ENCODE assay signal across 8 mouse cellular contexts in genomic region chr7:81335705-81336431, GRCm38 (mm10). TPM values are rescaled to one million over a fixed set of nuclear protein-coding genes. Genes with fewer than 3 reads are reported as not detected.
A peak's percentile ranks its signal among the peaks of the same experiment; 100 is the strongest.
DNase-seq lines count a peak whose midpoint lies in the region; ATAC-seq and TF ChIP-seq lines count a peak whose summit lies in the region.

No protein-coding gene starts in this region.

- TF ChIP-seq CTCF in thymus, adult 2 months (IDR thresholded peaks at IDR 0.05; ENCODE audit: borderline replicate concordance, control insufficient read depth, extremely low read depth, insufficient read depth, low read length, poor library complexity): no peak

- H3K36me3 ChIP-seq in forebrain, embryonic 10.5 days (replicated peaks): peaks cover 78% of the 10 kb centered on the region
- H3K36me3 ChIP-seq in forebrain, embryonic 16.5 days (ENCODE audit: control insufficient read depth, insufficient read depth): peaks cover 12% of the 10 kb centered on the region
- H3K36me3 ChIP-seq in embryonic facial prominence, embryonic 10.5 days (replicated peaks): peaks cover 84% of the 10 kb centered on the region
- peaks cover 5% of the 10 kb centered on the region; the same call in 1 of the 2 replicates for H3K36me3 ChIP-seq in thymus, adult 2 months (ENCODE audit: control insufficient read depth, insufficient read depth, low read length)

- H3K4me3 ChIP-seq in forebrain, embryonic 10.5 days: peak overlapping the region; percentile 20; the same call in 1 of the 2 replicates
- no peak overlapping the region for H3K4me3 ChIP-seq in forebrain, embryonic 16.5 days (replicated peaks; ENCODE audit: low read length)
- peak overlapping the region; percentile 11; the same call in 1 of the 2 replicates for H3K4me3 ChIP-seq in embryonic facial prominence, embryonic 10.5 days
- H3K4me3 ChIP-seq in thymus, adult 2 months (ENCODE audit: control insufficient read depth, insufficient read depth, low read length): no peak overlapping the region

- TF ChIP-seq POLR2A in thymus, adult 2 months (IDR thresholded peaks at IDR 0.05; ENCODE audit: control insufficient read depth, extremely low read depth, insufficient read depth, low read length, poor library complexity): no peak

- no peak for ATAC-seq in forebrain, embryonic 16.5 days

- no peaks in the 10 kb centered on the region for H3K9me3 ChIP-seq in forebrain, embryonic 10.5 days
- H3K9me3 ChIP-seq in forebrain, embryonic 16.5 days (ENCODE audit: control insufficient read depth, low read length): no peaks in the 10 kb centered on the region
- no peaks in the 10 kb centered on the region for H3K9me3 ChIP-seq in embryonic facial prominence, embryonic 10.5 days

- 59% methylated on average over 18 of the region's 18 CpGs for WGBS in forebrain, embryonic 10.5 days
- WGBS in forebrain, embryonic 16.5 days: 51% methylated on average over 18 of the region's 18 CpGs
- WGBS in embryonic facial prominence, embryonic 10.5 days: 70% methylated on average over 18 of the region's 18 CpGs
- 94% methylated on average over 18 of the region's 18 CpGs for WGBS in thymus, adult 2 months

- peak; percentile 46 for DNase-seq in forebrain, embryonic 10.5 days (ENCODE audit: extremely low spot score, low spot score)
- peak; percentile 43 for DNase-seq in embryonic facial prominence, embryonic 10.5 days (ENCODE audit: low spot score)
- DNase-seq in heart, postnatal 4 days: peak; percentile 54
- DNase-seq in lung, postnatal 36 days: peak; percentile 42
- no peak for DNase-seq in urinary bladder, adult 18-20 months (ENCODE audit: low spot score in 2 of 2)
- DNase-seq in urinary bladder, adult 2 months (ENCODE audit: low spot score): no peak
- DNase-seq in thymus, adult 2 months: no peak

- no peak overlapping the region for H3K4me2 ChIP-seq in forebrain, embryonic 16.5 days (ENCODE audit: low read length)

- H3K9ac ChIP-seq in forebrain, embryonic 16.5 days (replicated peaks; ENCODE audit: low read depth, low read length): no peak overlapping the region

- H3K27me3 ChIP-seq in forebrain, embryonic 10.5 days (ENCODE audit: poor library complexity, severe bottlenecking): no peaks in the 10 kb centered on the region
- H3K27me3 ChIP-seq in forebrain, embryonic 16.5 days (replicated peaks; ENCODE audit: control insufficient read depth, insufficient read depth, low read length): no peaks in the 10 kb centered on the region
- no peaks in the 10 kb centered on the region for H3K27me3 ChIP-seq in embryonic facial prominence, embryonic 10.5 days (replicated peaks; ENCODE audit: low read depth, poor library complexity, severe bottlenecking)
- H3K27me3 ChIP-seq in thymus, adult 2 months (ENCODE audit: control insufficient read depth, insufficient read depth, low read length): no peaks in the 10 kb centered on the region

- peaks cover 22% of the 10 kb centered on the region for H3K4me1 ChIP-seq in forebrain, embryonic 10.5 days
- H3K4me1 ChIP-seq in forebrain, embryonic 16.5 days (replicated peaks; ENCODE audit: control insufficient read depth, insufficient read depth, low read length): 0 out of 2 replicates have a peak, but pooled peaks cover 2% of the 10 kb centered on the region
- peaks cover 8% of the 10 kb centered on the region for H3K4me1 ChIP-seq in embryonic facial prominence, embryonic 10.5 days
- no peaks in the 10 kb centered on the region for H3K4me1 ChIP-seq in thymus, adult 2 months (replicated peaks; ENCODE audit: control insufficient read depth, insufficient read depth, low read length)

- peak overlapping the region; percentile 83 for H3K27ac ChIP-seq in forebrain, embryonic 10.5 days
- no peak overlapping the region for H3K27ac ChIP-seq in forebrain, embryonic 16.5 days (ENCODE audit: low read length)
- H3K27ac ChIP-seq in embryonic facial prominence, embryonic 10.5 days (replicated peaks): peak overlapping the region; percentile 73
- H3K27ac ChIP-seq in thymus, adult 2 months (ENCODE audit: control insufficient read depth, insufficient read depth, low read length): no peak overlapping the region

RNA-seq across cellular contexts. Expression of gene Rps17, which starts 9.2 kb away (rescaled TPM):
- polyA plus RNA-seq in forebrain, embryonic 10.5 days (2016; fragmentation: Nextera tagmentation; extraction: Ambion mirVana): 1,233 and 1,243 TPM in 2 replicates
- polyA plus RNA-seq in forebrain, embryonic 16.5 days (2015; fragmentation: Nextera tagmentation; extraction: Ambion mirVana): 718 and 738 TPM in 2 replicates
- 1,210 and 1,245 TPM in 2 replicates for polyA plus RNA-seq in embryonic facial prominence, embryonic 10.5 days (2016; fragmentation: Nextera tagmentation; extraction: Ambion mirVana)
- 1,000 to 10,000 TPM; 1,107 to 1,128 TPM for total RNA-seq in heart, postnatal 4 days (2021)
- 2,204 and 2,273 TPM in 2 replicates for polyA plus RNA-seq in urinary bladder, adult 2 months (2012; rRNA removed)
- 1,451 and 1,758 TPM in 2 replicates for polyA plus RNA-seq in thymus, adult 2 months (2012; rRNA removed)

Comparison
In these comparisons a context has a peak if more than half of its experiments do, and no peak if none do; other contexts are left out.
1. H3K27ac ChIP-seq: peak in forebrain, embryonic 10.5 days (single experiment) and embryonic facial prominence, embryonic 10.5 days (single experiment); none in forebrain, embryonic 16.5 days (single experiment) and thymus, adult 2 months (single experiment).
2. H3K4me3 ChIP-seq: peak in forebrain, embryonic 10.5 days (single experiment) and embryonic facial prominence, embryonic 10.5 days (single experiment); none in forebrain, embryonic 16.5 days (single experiment) and thymus, adult 2 months (single experiment).
3. DNase-seq: peak in forebrain, embryonic 10.5 days (single experiment), embryonic facial prominence, embryonic 10.5 days (single experiment), heart, postnatal 4 days (single experiment) and lung, postnatal 36 days (single experiment); none in urinary bladder, adult 18-20 months (0 of 2), urinary bladder, adult 2 months (single experiment) and thymus, adult 2 months (single experiment).